Mouse (Mus musculus) embryonic facial prominence, embryonic 14.5 days (tissue): Measurements from ENCODE around the gene Lgr5. TPM values are rescaled to one million over a fixed set of nuclear protein-coding genes. Genes with fewer than 3 reads are reported as not detected.

Experiments used
- polyA plus RNA-seq: library from polyadenylated mRNA; unstranded; fragments of >200 nt; fragmentation: Nextera tagmentation; extraction: Ambion mirVana; gene quantifications from 2 replicates; pipeline ENCODE4 v1.2.1, GENCODE M21; 2014

The Lgr5 gene
- polyA plus RNA-seq, 1 experiment from 2014 or later: 10.4 TPM

Other genes starting within 250 kb of the Lgr5 start
- 29.3 and 36.2 TPM in 2 replicates for gene Tmem19, start 225.3 kb downstream of the Lgr5 start, polyA plus RNA-seq
- gene Thap2, start 203.3 kb downstream of the Lgr5 start, polyA plus RNA-seq: 14.3 and 15.6 TPM in 2 replicates
- gene Zfc3h1, start 202.8 kb downstream of the Lgr5 start, polyA plus RNA-seq: 26.6 and 27.4 TPM in 2 replicates
- 0.42 TPM in 1 of 2 replicates, not detected in the other for gene A930009A15Rik, start 17.8 kb downstream of the Lgr5 start, polyA plus RNA-seq
- 5.3 and 6.3 TPM in 2 replicates for gene Tspan8, start 229.1 kb upstream of the Lgr5 start, polyA plus RNA-seq